Mouse (Mus musculus): ENCODE measurements at regions not wholly inside any gene's neighbourhood (a gene's known extent, or its start where the extent isn't known, plus 50 kb on each side); places are given as distances from the start of the nearest gene placed in this dataset.
A peak's percentile ranks its signal among the peaks of the same experiment; 100 is the strongest.

- no peak for DNase-seq (ENCODE audit: low spot score)
These were observed 64.5 kb downstream of the Gm11146 start for GRCm38 (mm10) chr16:77537351-77537750.

- DNase-seq (ENCODE audit: low spot score): no peak
These were observed 65.1 kb downstream of the Gm11146 start for GRCm38 (mm10) chr16:77536746-77537145.

- no peak for DNase-seq (ENCODE audit: low spot score)
These were observed 65.6 kb downstream of the Gm11146 start for GRCm38 (mm10) chr16:77536314-77536713.

- DNase-seq (ENCODE audit: low spot score): peak; percentile 8
These were observed 66.9 kb downstream of the Gm11146 start for GRCm38 (mm10) chr16:77535021-77535420.

- no peak for DNase-seq (ENCODE audit: low spot score)
These were observed 70.3 kb downstream of the Gm11146 start for GRCm38 (mm10) chr16:77531596-77531995.

GRCm38 (mm10) chr16:77527951-77528350, 73.9 kb downstream of the Gm11146 start:
- no peak for DNase-seq (ENCODE audit: low spot score)

GRCm38 (mm10) chr16:77514606-77515005, 87.3 kb downstream of the Gm11146 start:
- no peak for DNase-seq (ENCODE audit: low spot score)

GRCm38 (mm10) chr16:77503556-77503955, 98.3 kb downstream of the Gm11146 start:
- DNase-seq (ENCODE audit: low spot score): no peak

GRCm38 (mm10) chr16:77502916-77503315, 99.0 kb downstream of the Gm11146 start:
- no peak for DNase-seq (ENCODE audit: low spot score)

- DNase-seq (ENCODE audit: low spot score): no peak
These were observed 99.9 kb downstream of the Gm11146 start for GRCm38 (mm10) chr16:77502026-77502425.

GRCm38 (mm10) chr16:77500981-77501380, 100.9 kb downstream of the Gm11146 start:
- DNase-seq (ENCODE audit: low spot score): no peak

GRCm38 (mm10) chr16:77500413-77500812, 101.5 kb downstream of the Gm11146 start:
- no peak for DNase-seq (ENCODE audit: low spot score)

- DNase-seq (ENCODE audit: low spot score): peak; percentile 88
These were observed 102.2 kb downstream of the Gm11146 start for GRCm38 (mm10) chr16:77499537-77500301.

GRCm38 (mm10) chr16:77495310-77495709, 106.6 kb downstream of the Gm11146 start:
- no peak for DNase-seq (ENCODE audit: low spot score)

GRCm38 (mm10) chr16:77494042-77494441, 107.9 kb downstream of the Gm11146 start:
- no peak for DNase-seq (ENCODE audit: low spot score)

GRCm38 (mm10) chr16:77488155-77488554, 113.7 kb downstream of the Gm11146 start:
- DNase-seq (ENCODE audit: low spot score): no peak

GRCm38 (mm10) chr16:77479812-77480211, 122.1 kb downstream of the Gm11146 start:
- peak; percentile 48 for DNase-seq (ENCODE audit: low spot score)

- no peak for DNase-seq (ENCODE audit: low spot score)
These were observed 130.0 kb downstream of the Gm11146 start for GRCm38 (mm10) chr16:77471868-77472267.

GRCm38 (mm10) chr16:77469903-77470302, 132.0 kb downstream of the Gm11146 start:
- DNase-seq (ENCODE audit: low spot score): no peak

GRCm38 (mm10) chr16:77469328-77469875, 132.5 kb downstream of the Gm11146 start:
- no peak for DNase-seq (ENCODE audit: low spot score)

GRCm38 (mm10) chr16:77467216-77467615, 134.7 kb downstream of the Gm11146 start:
- DNase-seq (ENCODE audit: low spot score): no peak

- no peak for DNase-seq (ENCODE audit: low spot score)
These were observed 137.3 kb downstream of the Gm11146 start for GRCm38 (mm10) chr16:77464623-77465022.

GRCm38 (mm10) chr16:77461922-77462321, 140.0 kb downstream of the Gm11146 start:
- DNase-seq (ENCODE audit: low spot score): no peak

- no peak for DNase-seq (ENCODE audit: low spot score)
These were observed 140.4 kb downstream of the Gm11146 start for GRCm38 (mm10) chr16:77461459-77461858.
